Mouse (Mus musculus) intestine, postnatal 0 days (tissue): ENCODE results near the gene Parm1. TPM values are rescaled to one million over a fixed set of nuclear protein-coding genes. Genes with fewer than 3 reads are reported as not detected.

ENCODE experiments used
- ATAC-seq: fragments of 200-750 bp; cut with Nextera tagmentation; 2 replicates; pipeline ENCODE4 v1.8.0; 2017; ENCODE audit warnings: mild to moderate bottlenecking, moderate TSS enrichment, moderate library complexity
- H3K27ac ChIP-seq: fragments of 300-500 bp; sonication (generic); 2 replicates; pipeline ENCODE4 v1.5.1; 2014; ENCODE audit warnings: mild to moderate bottlenecking, low read depth, low read length, moderate library complexity
- H3K27me3 ChIP-seq: fragments of 300-500 bp; sonication (generic); replicated peaks from 2 replicates; pipeline ENCODE4 v1.6.1; 2014; ENCODE audit warnings: low read length, mixed read lengths; ENCODE audit not compliant: control insufficient read depth, insufficient read depth
- H3K36me3 ChIP-seq: fragments of 300-500 bp; sonication (generic); 2 replicates; pipeline ENCODE4 v1.6.1; 2014; ENCODE audit warnings: mild to moderate bottlenecking, moderate library complexity; ENCODE audit not compliant: control insufficient read depth, insufficient read depth
- H3K4me1 ChIP-seq: fragments of 300-500 bp; sonication (generic); replicated peaks from 2 replicates; pipeline ENCODE4 v1.6.1; 2014; ENCODE audit warnings: antibody characterized with exemption, low read length, mixed read lengths; ENCODE audit not compliant: control insufficient read depth, insufficient read depth
- H3K4me2 ChIP-seq: fragments of 300-500 bp; sonication (generic); replicated peaks from 2 replicates; pipeline ENCODE4 v1.6.1; 2014; ENCODE audit warnings: low read depth, mild to moderate bottlenecking, moderate library complexity
- H3K4me3 ChIP-seq: fragments of 300-500 bp; sonication (generic); 2 replicates; pipeline ENCODE4 v1.5.1; 2014; ENCODE audit warnings: low read depth, low read length
- H3K9ac ChIP-seq: fragments of 300-500 bp; sonication (generic); 2 replicates; pipeline ENCODE4 v1.6.1; 2014; ENCODE audit warnings: mild to moderate bottlenecking, low read depth, low read length
- H3K9me3 ChIP-seq: fragments of 300-500 bp; sonication (generic); 2 replicates; pipeline ENCODE4 v1.6.1; 2016; ENCODE audit warnings: mixed run types; ENCODE audit not compliant: control insufficient read depth
- CTCF ChIP-seq: sonication (generic); IDR thresholded peaks from 2 replicates; pipeline ENCODE4 v1.5.1; 2016; ENCODE audit warnings: low read depth, mild to moderate bottlenecking, control low read depth, antibody characterized with exemption, moderate library complexity
- whole genome bisulfite sequencing: fragments of 180-500 bp; shearing (Covaris S2); extraction: QIAGEN DNeasy Blood & Tissue Kit; methylation state at CpG from one replicate; pipeline ENCODE4 v1.1.7; 2014; 5-methylcytosine and 5-hydroxymethylcytosine counted together
- polyA plus RNA-seq: library from polyadenylated mRNA; unstranded; fragments of >200 nt; fragmentation: Nextera tagmentation; extraction: Ambion mirVana; gene quantifications from 2 replicates; pipeline ENCODE4 v1.2.1, GENCODE M21; 2015

Parm1 gene
- polyA plus RNA-seq, 1 experiment from 2014 or later, result 11.7 TPM

DNA sequence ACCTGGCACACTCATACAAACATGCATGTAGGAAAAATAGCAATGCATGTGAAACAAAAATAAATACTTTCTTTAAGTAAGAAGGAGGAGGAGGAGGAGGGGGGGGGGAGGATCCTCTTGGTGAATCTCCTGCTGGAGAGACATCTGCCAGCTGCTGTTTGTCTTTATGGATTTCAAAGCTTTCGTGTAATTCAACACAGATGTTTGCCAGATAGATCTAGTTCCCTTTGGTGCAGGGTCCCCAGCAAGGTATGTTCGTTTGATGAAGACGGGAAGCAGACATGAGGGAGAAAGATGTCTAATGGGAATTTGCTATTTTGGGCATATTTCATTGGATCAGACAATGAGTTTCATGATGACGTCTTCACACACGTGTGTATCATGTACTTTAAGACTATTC, 23.0 kb upstream of the Parm1 start:
- Histone ChIP-seq H3K4me3 (no peak overlapping the region), H3K4me2 (no peak overlapping the region), H3K4me1 (no peaks in the 10 kb centered on the region), H3K36me3 (no peaks in the 10 kb centered on the region), H3K9ac (no peak overlapping the region), H3K27me3 (no peaks in the 10 kb centered on the region), H3K9me3 (no peaks in the 10 kb centered on the region), H3K27ac (no peak overlapping the region)
- ATAC-seq, result no peak
- 61% methylated on average over 5 of the region's 5 CpGs for WGBS
- no peak for TF ChIP-seq CTCF

DNA sequence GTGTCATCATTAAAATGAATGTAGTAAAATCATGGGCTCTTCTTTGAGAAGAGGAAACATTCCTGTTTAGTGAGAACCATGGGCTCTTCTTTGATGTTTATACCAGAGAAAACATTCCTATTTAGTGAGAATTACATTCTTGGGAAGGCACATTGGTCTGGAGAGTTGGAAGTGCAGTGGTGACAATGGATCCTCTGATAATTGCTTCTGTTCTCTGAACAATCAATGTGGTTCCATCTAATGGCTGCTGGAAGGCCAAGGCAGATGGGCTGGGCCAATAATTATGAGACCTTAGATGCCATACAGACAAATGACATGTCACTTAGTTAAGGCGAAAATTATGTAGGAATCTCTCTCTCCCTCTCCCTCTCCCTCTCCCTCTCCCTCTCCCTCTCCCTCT, 16.1 kb upstream of the Parm1 start:
- no peak overlapping the region for H3K9ac ChIP-seq

DNA sequence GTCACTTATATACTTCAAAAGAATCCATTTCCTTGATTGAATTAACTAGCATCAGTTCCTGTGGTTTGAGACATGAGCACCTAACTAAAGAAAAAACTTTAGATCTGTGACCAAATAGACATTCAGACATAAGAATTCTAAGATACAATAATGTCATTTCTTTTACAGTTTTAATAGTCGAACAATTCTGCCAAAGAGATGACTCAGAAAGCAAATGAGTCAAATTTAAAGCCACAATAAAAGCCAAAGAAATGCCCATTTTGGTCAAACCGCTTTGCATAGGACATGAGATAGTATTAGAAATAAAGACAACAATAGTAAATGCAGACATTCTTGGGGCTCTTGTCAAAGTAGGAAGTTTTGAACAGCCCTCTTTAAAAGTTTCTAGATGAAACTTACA, 15.0 kb upstream of the Parm1 start:
- ATAC-seq, result no peak
- Histone ChIP-seq H3K27ac (no peak overlapping the region), H3K4me1 (no peaks in the 10 kb centered on the region), H3K4me3 (no peak overlapping the region), H3K4me2 (no peak overlapping the region), H3K9me3 (no peaks in the 10 kb centered on the region), H3K27me3 (no peaks in the 10 kb centered on the region), H3K9ac (no peak overlapping the region), H3K36me3 (no peaks in the 10 kb centered on the region)
- TF ChIP-seq CTCF, result no peak
- 86% methylated on average over 2 of the region's 2 CpGs for WGBS

More for the DNA sequence above, 16.1 kb upstream of the Parm1 start:
- no peaks in the 10 kb centered on the region for H3K9me3 ChIP-seq
- H3K4me2 ChIP-seq, result no peak overlapping the region
- H3K36me3 ChIP-seq, result no peaks in the 10 kb centered on the region
- 79% methylated on average over 1 of the region's 1 CpGs for WGBS
- no peak for TF ChIP-seq CTCF
- H3K27me3 ChIP-seq, result no peaks in the 10 kb centered on the region
- no peak overlapping the region for H3K27ac ChIP-seq
- ATAC-seq, result no peak
- H3K4me1 ChIP-seq, result no peaks in the 10 kb centered on the region
- H3K4me3 ChIP-seq, result no peak overlapping the region

DNA sequence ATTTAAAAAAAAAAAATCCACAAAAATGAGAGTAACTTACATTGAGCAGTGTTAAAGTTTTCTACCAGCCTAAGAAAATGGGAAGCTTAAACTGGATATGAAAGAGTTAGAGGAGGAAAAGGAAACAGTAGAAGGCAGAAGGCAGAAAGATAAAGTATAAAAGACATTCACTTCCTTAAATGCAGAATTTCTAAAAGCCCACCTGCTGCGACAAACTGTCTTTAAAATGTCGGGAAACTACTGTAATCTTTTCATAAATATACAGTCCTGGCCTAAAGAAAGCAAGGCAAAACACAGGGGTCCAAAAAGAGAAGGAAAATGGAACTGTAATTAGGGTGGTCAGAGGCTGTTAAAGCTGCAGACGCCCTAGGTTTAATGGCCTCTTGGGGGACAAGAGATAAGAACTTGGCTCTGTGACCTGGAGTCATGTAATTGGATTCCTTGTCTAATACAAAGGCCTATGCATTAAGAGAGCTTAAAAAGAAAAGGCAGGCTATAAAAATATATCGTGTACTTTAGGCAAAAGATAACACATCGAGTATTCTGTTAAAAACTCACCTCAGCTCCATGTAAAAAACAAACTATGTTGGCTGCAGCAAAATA, 13.0 kb upstream of the Parm1 start:
- no peaks in the 10 kb centered on the region for H3K27me3 ChIP-seq
- 30% methylated on average over 5 of the region's 5 CpGs for WGBS
- H3K4me1 ChIP-seq, result no peaks in the 10 kb centered on the region
- no peak for TF ChIP-seq CTCF
- no peak overlapping the region for H3K4me3 ChIP-seq
- no peak for ATAC-seq
- H3K4me2 ChIP-seq, result no peak overlapping the region
- no peaks in the 10 kb centered on the region for H3K36me3 ChIP-seq
- no peak overlapping the region for H3K27ac ChIP-seq
- H3K9me3 ChIP-seq, result no peaks in the 10 kb centered on the region
- H3K9ac ChIP-seq, result no peak overlapping the region

DNA sequence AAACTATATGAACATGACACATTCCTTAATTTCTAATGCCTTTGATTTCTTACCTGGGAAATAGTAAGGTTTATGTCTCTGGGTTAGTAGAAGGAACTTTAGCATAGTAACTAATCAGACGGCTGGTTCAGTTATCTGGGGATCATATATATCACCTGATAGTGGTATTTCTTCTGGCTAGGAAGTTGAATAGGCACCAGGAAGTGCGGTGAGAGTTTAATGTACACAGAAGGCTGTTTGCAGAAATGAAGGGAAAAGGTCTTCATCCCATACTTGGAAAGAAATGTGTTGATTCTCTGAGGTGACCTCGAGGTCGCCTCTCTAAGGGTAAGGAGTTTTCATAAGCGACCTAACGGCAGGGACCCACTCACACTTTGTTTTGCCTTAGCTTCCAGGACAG, 338 bp upstream of the Parm1 start:
- no peak overlapping the region for H3K9ac ChIP-seq
- no peaks in the 10 kb centered on the region for H3K4me1 ChIP-seq
- no peaks in the 10 kb centered on the region for H3K9me3 ChIP-seq
- ATAC-seq, result peak; percentile 55
- H3K4me3 ChIP-seq, result peak overlapping the region; percentile 55; the same call in 1 of the 2 replicates
- 5% methylated on average over 6 of the region's 6 CpGs for WGBS
- peak overlapping the region; percentile 91 for H3K4me2 ChIP-seq
- H3K36me3 ChIP-seq, result no peaks in the 10 kb centered on the region
- no peak for TF ChIP-seq CTCF
- H3K27ac ChIP-seq, result peak overlapping the region; percentile 28; the same call in 1 of the 2 replicates
- no peaks in the 10 kb centered on the region for H3K27me3 ChIP-seq

DNA sequence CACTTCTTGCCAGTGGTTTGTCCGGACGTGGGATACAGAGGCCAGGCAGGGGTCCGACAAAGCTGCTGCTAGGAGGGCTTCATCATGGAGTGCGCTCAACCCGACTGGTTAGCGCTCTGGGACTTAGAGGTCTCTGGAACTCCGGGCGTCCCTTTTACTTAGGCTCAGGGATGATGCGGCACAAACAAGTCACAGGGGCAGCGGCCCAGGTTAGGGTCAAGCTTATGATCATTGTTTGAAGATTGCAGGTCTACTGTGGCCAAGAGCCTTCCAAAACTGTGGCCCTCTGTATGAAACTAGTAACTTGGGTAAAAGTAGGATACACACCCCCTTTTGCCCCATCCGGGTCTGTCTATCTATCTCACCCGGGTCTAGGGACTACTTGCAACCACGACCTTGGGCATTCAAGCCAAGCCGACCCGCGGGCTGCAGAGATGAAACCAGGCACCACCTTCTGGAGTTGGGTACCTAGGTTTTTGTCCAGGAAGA, 931 bp downstream of the Parm1 start:
- Histone ChIP-seq H3K27ac (no peak overlapping the region), H3K4me2 (peak overlapping the region; percentile 91), H3K27me3 (no peaks in the 10 kb centered on the region), H3K9me3 (no peaks in the 10 kb centered on the region), H3K36me3 (no peaks in the 10 kb centered on the region), H3K4me3 (peak overlapping the region; percentile 55), H3K9ac (peak overlapping the region; percentile 27), H3K4me1 (no peaks in the 10 kb centered on the region)
- no peak for TF ChIP-seq CTCF
- no peak for ATAC-seq
- 1% methylated on average over 16 of the region's 16 CpGs for whole genome bisulfite sequencing
